Mouse (Mus musculus) hindbrain, embryonic 15.5 days (tissue): Measurements from ENCODE around the gene Ccn5. TPM values are rescaled to one million over a fixed set of nuclear protein-coding genes. Genes with fewer than 3 reads are reported as not detected.

Experiments used
- ATAC-seq: fragments of 200-750 bp; cut with Nextera tagmentation; 2 replicates; pipeline ENCODE4 v1.8.0; 2017; ENCODE audit warnings: low read depth, moderate number of reproducible peaks, moderate TSS enrichment; ENCODE audit not compliant: low FRiP score
- H3K27ac ChIP-seq: fragments of 300-500 bp; sonication (generic); replicated peaks from 2 replicates; pipeline ENCODE4 v1.5.1; 2015; ENCODE audit warnings: mild to moderate bottlenecking, inconsistent platforms
- H3K27me3 ChIP-seq: fragments of 300-500 bp; sonication (generic); 2 replicates; pipeline ENCODE4 v1.6.1; 2015; ENCODE audit warnings: control low read depth, inconsistent platforms
- H3K36me3 ChIP-seq: fragments of 300-500 bp; sonication (generic); 2 replicates; pipeline ENCODE4 v1.6.1; 2015; ENCODE audit warnings: control low read depth, inconsistent platforms
- H3K4me1 ChIP-seq: fragments of 300-500 bp; sonication (generic); replicated peaks from 2 replicates; pipeline ENCODE4 v1.6.1; 2015; ENCODE audit warnings: control low read depth, inconsistent platforms
- H3K4me2 ChIP-seq: fragments of 300-500 bp; sonication (generic); 2 replicates; pipeline ENCODE4 v1.6.1; 2015; ENCODE audit warnings: moderate library complexity, mild to moderate bottlenecking, inconsistent platforms
- H3K4me3 ChIP-seq: fragments of 300-500 bp; sonication (generic); 2 replicates; pipeline ENCODE4 v1.5.1; 2015; ENCODE audit warnings: mild to moderate bottlenecking, inconsistent platforms
- H3K9ac ChIP-seq: fragments of 300-500 bp; sonication (generic); 2 replicates; pipeline ENCODE4 v1.6.1; 2015; ENCODE audit warnings: inconsistent platforms
- H3K9me3 ChIP-seq: fragments of 300-500 bp; sonication (generic); 2 replicates; pipeline ENCODE4 v1.6.1; 2016; ENCODE audit warnings: control low read depth, inconsistent platforms
- WGBS: fragments of 180-500 bp; shearing (Covaris S2); methylation state at CpG from one replicate; pipeline ENCODE4 v1.1.7; 2015; 5-methylcytosine and 5-hydroxymethylcytosine counted together
- polyA plus RNA-seq: library from polyadenylated mRNA; unstranded; fragments of >200 nt; fragmentation: Nextera tagmentation; extraction: Ambion mirVana; gene quantifications from 2 replicates; pipeline ENCODE4 v1.2.1, GENCODE M21; 2015

Gene Ccn5
- polyA plus RNA-seq, 1 experiment from 2014 or later = 0.23 TPM

GRCm38 (mm10) chr2:163857233-163857632, 36.6 kb downstream of the Ccn5 start:
- H3K36me3 ChIP-seq = no peaks in the 10 kb centered on the region
- H3K27ac ChIP-seq = no peak overlapping the region
- 81% methylated on average over 6 of the region's 6 CpGs for WGBS
- no peaks in the 10 kb centered on the region for H3K9me3 ChIP-seq
- peaks cover 13% of the 10 kb centered on the region for H3K4me1 ChIP-seq
- no peak for ATAC-seq
- peaks cover 53% of the 10 kb centered on the region for H3K27me3 ChIP-seq
- no peak overlapping the region for H3K9ac ChIP-seq
- no peak overlapping the region for H3K4me3 ChIP-seq
- no peak overlapping the region for H3K4me2 ChIP-seq

GRCm38 (mm10) chr2:163858254-163858947, 37.7 kb downstream of the Ccn5 start:
- H3K9ac ChIP-seq = no peak overlapping the region
- 19% methylated on average over 50 of the region's 50 CpGs for WGBS
- no peaks in the 10 kb centered on the region; the same call in 1 of the 2 replicates for H3K36me3 ChIP-seq
- H3K4me3 ChIP-seq = peak overlapping the region; percentile 12
- no peaks in the 10 kb centered on the region for H3K9me3 ChIP-seq
- H3K4me1 ChIP-seq = peaks cover 13% of the 10 kb centered on the region
- no peak overlapping the region for H3K27ac ChIP-seq
- H3K4me2 ChIP-seq = peak overlapping the region; percentile 50
- ATAC-seq = peak; percentile 83
- peaks cover 44% of the 10 kb centered on the region for H3K27me3 ChIP-seq

GRCm38 (mm10) chr2:163865311-163865710, 44.6 kb downstream of the Ccn5 start:
- no peaks in the 10 kb centered on the region for H3K9me3 ChIP-seq
- H3K4me3 ChIP-seq = no peak overlapping the region
- H3K4me1 ChIP-seq = peaks cover 8% of the 10 kb centered on the region
- ATAC-seq = no peak
- WGBS = 89% methylated on average over 5 of the region's 5 CpGs
- no peak overlapping the region for H3K9ac ChIP-seq
- H3K27me3 ChIP-seq = no peaks in the 10 kb centered on the region
- H3K36me3 ChIP-seq = no peaks in the 10 kb centered on the region; the same call in 1 of the 2 replicates
- H3K27ac ChIP-seq = no peak overlapping the region
- no peak overlapping the region for H3K4me2 ChIP-seq

- H3K27me3 ChIP-seq = no peaks in the 10 kb centered on the region
- H3K27ac ChIP-seq = no peak overlapping the region
- WGBS = 86% methylated on average over 9 of the region's 9 CpGs
- no peaks in the 10 kb centered on the region; the same call in 1 of the 2 replicates for H3K36me3 ChIP-seq
- H3K4me1 ChIP-seq = peaks cover 12% of the 10 kb centered on the region
- no peak overlapping the region for H3K9ac ChIP-seq
- no peak for ATAC-seq
- no peak overlapping the region for H3K4me2 ChIP-seq
- no peaks in the 10 kb centered on the region for H3K9me3 ChIP-seq
- H3K4me3 ChIP-seq = no peak overlapping the region
These were observed 45.4 kb downstream of the Ccn5 start for GRCm38 (mm10) chr2:163866061-163866460.

- no peak for ATAC-seq
- 45% methylated on average over 5 of the region's 5 CpGs for WGBS
- no peaks in the 10 kb centered on the region for H3K27me3 ChIP-seq
- no peak overlapping the region for H3K4me2 ChIP-seq
- H3K36me3 ChIP-seq = no peaks in the 10 kb centered on the region
- H3K9me3 ChIP-seq = no peaks in the 10 kb centered on the region
- H3K4me1 ChIP-seq = peaks cover 16% of the 10 kb centered on the region
- H3K9ac ChIP-seq = no peak overlapping the region
- no peak overlapping the region for H3K27ac ChIP-seq
- H3K4me3 ChIP-seq = no peak overlapping the region
These were observed 49.1 kb downstream of the Ccn5 start for GRCm38 (mm10) chr2:163869783-163870182.

- Histone ChIP-seq H3K27me3 (no peaks in the 10 kb centered on the region), H3K9ac (no peak overlapping the region), H3K4me3 (no peak overlapping the region), H3K36me3 (no peaks in the 10 kb centered on the region), H3K27ac (no peak overlapping the region), H3K4me2 (no peak overlapping the region), H3K4me1 (peaks cover 31% of the 10 kb centered on the region), H3K9me3 (no peaks in the 10 kb centered on the region)
- no peak for ATAC-seq
- WGBS = 82% methylated on average over 4 of the region's 4 CpGs
These were observed 50.6 kb downstream of the Ccn5 start for GRCm38 (mm10) chr2:163871266-163871665.

- Histone ChIP-seq H3K9ac (no peak overlapping the region), H3K4me1 (peaks cover 37% of the 10 kb centered on the region), H3K36me3 (no peaks in the 10 kb centered on the region), H3K4me3 (no peak overlapping the region), H3K9me3 (no peaks in the 10 kb centered on the region), H3K27ac (no peak overlapping the region), H3K27me3 (no peaks in the 10 kb centered on the region), H3K4me2 (no peak overlapping the region)
- ATAC-seq = no peak
- 55% methylated on average over 3 of the region's 3 CpGs for WGBS
These were observed 51.2 kb downstream of the Ccn5 start for GRCm38 (mm10) chr2:163871906-163872305.

- Histone ChIP-seq H3K27me3 (no peaks in the 10 kb centered on the region), H3K4me1 (peaks cover 37% of the 10 kb centered on the region), H3K4me2 (no peak overlapping the region), H3K9ac (no peak overlapping the region), H3K36me3 (no peaks in the 10 kb centered on the region), H3K4me3 (no peak overlapping the region), H3K27ac (peak overlapping the region; percentile 60), H3K9me3 (no peaks in the 10 kb centered on the region)
- ATAC-seq = peak; percentile 61
- 6% methylated on average over 5 of the region's 5 CpGs for WGBS
These were observed 54.2 kb downstream of the Ccn5 start for GRCm38 (mm10) chr2:163874877-163875276.

- peak; percentile 54; the same call in 1 of the 2 replicates for ATAC-seq
- Histone ChIP-seq H3K4me1 (peaks cover 31% of the 10 kb centered on the region), H3K9ac (no peak overlapping the region), H3K27ac (peak overlapping the region; percentile 60), H3K9me3 (no peaks in the 10 kb centered on the region), H3K4me3 (no peak overlapping the region), H3K36me3 (no peaks in the 10 kb centered on the region), H3K27me3 (no peaks in the 10 kb centered on the region), H3K4me2 (no peak overlapping the region)
- WGBS = 43% methylated on average over 7 of the region's 7 CpGs
These were observed 54.8 kb downstream of the Ccn5 start for GRCm38 (mm10) chr2:163875484-163875883.

GRCm38 (mm10) chr2:163876830-163877498, 56.3 kb downstream of the Ccn5 start:
- Histone ChIP-seq H3K9me3 (no peaks in the 10 kb centered on the region), H3K9ac (no peak overlapping the region), H3K4me2 (no peak overlapping the region), H3K27ac (0 out of 2 replicates have a peak overlapping the region, but pooled peaks have one; percentile 4), H3K36me3 (no peaks in the 10 kb centered on the region), H3K4me3 (no peak overlapping the region), H3K4me1 (peaks cover 29% of the 10 kb centered on the region), H3K27me3 (no peaks in the 10 kb centered on the region)
- 62% methylated on average over 14 of the region's 14 CpGs for WGBS
- ATAC-seq = peak; percentile 35; the same call in 1 of the 2 replicates

GRCm38 (mm10) chr2:163880891-163881290, 60.2 kb downstream of the Ccn5 start:
- H3K27ac ChIP-seq = no peak overlapping the region
- ATAC-seq = no peak
- H3K9ac ChIP-seq = no peak overlapping the region
- H3K27me3 ChIP-seq = no peaks in the 10 kb centered on the region
- H3K36me3 ChIP-seq = no peaks in the 10 kb centered on the region
- H3K9me3 ChIP-seq = no peaks in the 10 kb centered on the region
- peaks cover 13% of the 10 kb centered on the region for H3K4me1 ChIP-seq
- 76% methylated on average over 6 of the region's 6 CpGs for WGBS
- H3K4me2 ChIP-seq = no peak overlapping the region
- H3K4me3 ChIP-seq = no peak overlapping the region
